Mouse (Mus musculus): ENCODE results near the gene Ndufv1.

GRCm38 (mm10) chr19:4056727-4057126 is 44.1 kb upstream of the Ndufv1 start:
- TF ChIP-seq CTCF (IDR thresholded peaks at IDR 0.05; ENCODE audit: insufficient read depth, low read length) (no peak), POLR2A (IDR thresholded peaks at IDR 0.05; ENCODE audit: borderline replicate concordance, extremely low read depth, low read depth, low read length) (no peak)
